Mouse (Mus musculus) adrenal gland, postnatal 10 days (tissue): ENCODE measurements around the gene Crebrf. TPM values are rescaled to one million over a fixed set of nuclear protein-coding genes. Genes with fewer than 3 reads are reported as not detected.

ENCODE experiments used
- DNase-seq: peaks from one replicate; pipeline ENCODE4 v3.0.0; 2021; ENCODE audit warnings: mixed read lengths
- long read RNA-seq, 2 experiments: library from polyadenylated mRNA; stranded (forward); transcript quantifications; one replicate each; pipeline ENCODE4 v2.0.0; 2021
- total RNA-seq, 2 experiments: library from RNA; stranded (reverse); gene quantifications; 2 replicates each; pipeline ENCODE4 v1.2.3; 2021

The Crebrf gene
- 10 to 100 TPM; 48.8 to 55.6 TPM for total RNA-seq
- long read RNA-seq, experiment 1, partial matches to known transcripts: 3 of 13 reads
- long read RNA-seq, experiment 1, other reads (novel, unspliced or antisense): 10 of 13 reads
- long read RNA-seq, experiment 2, partial matches to known transcripts: 1 of 3 reads
- long read RNA-seq, experiment 2, other reads (novel, unspliced or antisense): 2 of 3 reads

GRCm38 (mm10) chr17:26715271-26715758 lies at the start of gene Crebrf:
Crebrf (plus strand) TSS chr17:26715650.
- DNase-seq: peak; percentile 99

GRCm38 (mm10) chr17:26671268-26671667 lies 44.2 kb upstream of the Crebrf start:
- no peak for DNase-seq

GRCm38 (mm10) chr17:26675845-26676244 lies 39.6 kb upstream of the Crebrf start:
- no peak for DNase-seq

GRCm38 (mm10) chr17:26676252-26676615 lies 39.2 kb upstream of the Crebrf start:
- DNase-seq: peak; percentile 94

GRCm38 (mm10) chr17:26676616-26677376 lies 38.7 kb upstream of the Crebrf start:
- DNase-seq: peak; percentile 79

- no peak for DNase-seq
Observed at GRCm38 (mm10) chr17:26677711-26678637, 37.5 kb upstream of the Crebrf start.

GRCm38 (mm10) chr17:26681276-26681675 lies 34.2 kb upstream of the Crebrf start:
- DNase-seq: no peak

- no peak for DNase-seq
Observed at GRCm38 (mm10) chr17:26686334-26687000, 29.0 kb upstream of the Crebrf start.

GRCm38 (mm10) chr17:26688795-26689735 lies 26.4 kb upstream of the Crebrf start:
- DNase-seq: no peak

GRCm38 (mm10) chr17:26689810-26690209 lies 25.6 kb upstream of the Crebrf start:
- DNase-seq: no peak

GRCm38 (mm10) chr17:26690236-26690635 lies 25.2 kb upstream of the Crebrf start:
- no peak for DNase-seq

- no peak for DNase-seq
Observed at GRCm38 (mm10) chr17:26691110-26691509, 24.3 kb upstream of the Crebrf start.

- DNase-seq: no peak
Observed at GRCm38 (mm10) chr17:26693424-26693823, 22.0 kb upstream of the Crebrf start.

- DNase-seq: no peak
Observed at GRCm38 (mm10) chr17:26694171-26694570, 21.3 kb upstream of the Crebrf start.

- DNase-seq: no peak
Observed at GRCm38 (mm10) chr17:26695193-26695592, 20.3 kb upstream of the Crebrf start.

- DNase-seq: no peak
Observed at GRCm38 (mm10) chr17:26698846-26699245, 16.6 kb upstream of the Crebrf start.

- DNase-seq: no peak
Observed at GRCm38 (mm10) chr17:26699819-26700616, 15.4 kb upstream of the Crebrf start.

GRCm38 (mm10) chr17:26701565-26701964 lies 13.9 kb upstream of the Crebrf start:
- DNase-seq: no peak

- DNase-seq: no peak
Observed at GRCm38 (mm10) chr17:26702621-26703020, 12.8 kb upstream of the Crebrf start.

GRCm38 (mm10) chr17:26703671-26704070 lies 11.8 kb upstream of the Crebrf start:
- DNase-seq: no peak
